11 mouse cellular contexts compared by ENCODE assay signal in genomic region chr6:58903171-58903570, GRCm38 (mm10). TPM values are rescaled to one million over a fixed set of nuclear protein-coding genes. Genes with fewer than 3 reads are reported as not detected.
DNase-seq lines count a peak whose midpoint lies in the region; ATAC-seq and TF ChIP-seq lines count a peak whose summit lies in the region.
"Had no signal": no experiment of that assay in that cellular context is flagged by ENCODE, and none has a peak within 500 bp of the region (broad histone marks: within the 10 kb centered on the region; RNA-seq: fewer than 3 reads in every experiment).

No protein-coding gene starts in this region.

- H3K27ac ChIP-seq in intestine, embryonic 14.5 days (ENCODE audit: low read depth) = no peak overlapping the region
- no peak overlapping the region for H3K27ac ChIP-seq in intestine, postnatal 0 days (ENCODE audit: low read depth, low read length)
- peak overlapping the region; percentile 58 for H3K27ac ChIP-seq in hindbrain, embryonic 12.5 days
- H3K27ac ChIP-seq in midbrain, embryonic 11.5 days (ENCODE audit: low read depth, low read length) = no peak overlapping the region
- H3K27ac ChIP-seq: embryonic facial prominence, embryonic 13.5 days; limb, embryonic 15.5 days had no signal

- no peak for DNase-seq in intestine, embryonic 14.5 days (ENCODE audit: low spot score)
- DNase-seq in cerebellum, postnatal 10 days = peak; percentile 74 to 77
- DNase-seq in midbrain, embryonic 11.5 days (ENCODE audit: low spot score, missing footprints) = peak; percentile 88
- DNase-seq in testis, postnatal 14 days (ENCODE audit: low spot score) = no peak
- no peak for DNase-seq in testis, postnatal 10 days (ENCODE audit: low spot score)
- no peak for DNase-seq in ovary, postnatal 10 days (ENCODE audit: low spot score)

- no peak overlapping the region for H3K4me3 ChIP-seq in intestine, embryonic 14.5 days (ENCODE audit: low read depth, low read length)
- no peak overlapping the region for H3K4me3 ChIP-seq in intestine, postnatal 0 days (ENCODE audit: low read depth, low read length)
- H3K4me3 ChIP-seq in hindbrain, embryonic 12.5 days = no peak overlapping the region
- no peak overlapping the region for H3K4me3 ChIP-seq in midbrain, embryonic 11.5 days (ENCODE audit: low read depth, low read length)
- H3K4me3 ChIP-seq: embryonic facial prominence, embryonic 13.5 days; limb, embryonic 15.5 days had no signal

- TF ChIP-seq CTCF in intestine, postnatal 0 days (IDR thresholded peaks at IDR 0.05; ENCODE audit: low read depth) = no peak

- no peak overlapping the region for H3K9ac ChIP-seq in intestine, embryonic 14.5 days (ENCODE audit: low read length)
- H3K9ac ChIP-seq in intestine, postnatal 0 days (ENCODE audit: low read depth, low read length) = no peak overlapping the region
- no peak overlapping the region for H3K9ac ChIP-seq in hindbrain, embryonic 12.5 days
- H3K9ac ChIP-seq in midbrain, embryonic 11.5 days (ENCODE audit: low read length) = no peak overlapping the region
- H3K9ac ChIP-seq: embryonic facial prominence, embryonic 13.5 days; limb, embryonic 15.5 days had no signal

- peaks cover 20% of the 10 kb centered on the region for H3K9me3 ChIP-seq in intestine, embryonic 14.5 days (ENCODE audit: control insufficient read depth, low read length)
- no peaks in the 10 kb centered on the region for H3K9me3 ChIP-seq in intestine, postnatal 0 days (ENCODE audit: control insufficient read depth)
- H3K9me3 ChIP-seq in hindbrain, embryonic 12.5 days (replicated peaks) = peaks cover 14% of the 10 kb centered on the region
- 0 out of 2 replicates have a peak, but pooled peaks cover 4% of the 10 kb centered on the region for H3K9me3 ChIP-seq in midbrain, embryonic 11.5 days (ENCODE audit: control insufficient read depth, low read length)

- no peaks in the 10 kb centered on the region for H3K27me3 ChIP-seq in intestine, embryonic 14.5 days (replicated peaks; ENCODE audit: control insufficient read depth, insufficient read depth, low read length)
- H3K27me3 ChIP-seq in intestine, postnatal 0 days (replicated peaks; ENCODE audit: control insufficient read depth, insufficient read depth, low read length) = no peaks in the 10 kb centered on the region
- no peaks in the 10 kb centered on the region for H3K27me3 ChIP-seq in hindbrain, embryonic 12.5 days
- no peaks in the 10 kb centered on the region for H3K27me3 ChIP-seq in midbrain, embryonic 11.5 days (ENCODE audit: control insufficient read depth, insufficient read depth, low read length)
- H3K27me3 ChIP-seq: CH12.LX; limb, embryonic 15.5 days had no signal

- no peaks in the 10 kb centered on the region for H3K4me1 ChIP-seq in intestine, embryonic 14.5 days (replicated peaks; ENCODE audit: control insufficient read depth, insufficient read depth, low read length)
- H3K4me1 ChIP-seq in intestine, postnatal 0 days (replicated peaks; ENCODE audit: control insufficient read depth, insufficient read depth, low read length) = no peaks in the 10 kb centered on the region
- peaks cover 4% of the 10 kb centered on the region; the same call in 1 of the 2 replicates for H3K4me1 ChIP-seq in hindbrain, embryonic 12.5 days
- H3K4me1 ChIP-seq in midbrain, embryonic 11.5 days (ENCODE audit: control insufficient read depth, insufficient read depth, low read length) = no peaks in the 10 kb centered on the region
- H3K4me1 ChIP-seq: embryonic facial prominence, embryonic 13.5 days had no signal

- H3K36me3 ChIP-seq in intestine, embryonic 14.5 days (ENCODE audit: control insufficient read depth, insufficient read depth, low read length) = no peaks in the 10 kb centered on the region
- H3K36me3 ChIP-seq in intestine, postnatal 0 days (ENCODE audit: control insufficient read depth, insufficient read depth) = peaks cover 10% of the 10 kb centered on the region
- H3K36me3 ChIP-seq in hindbrain, embryonic 12.5 days = peaks cover 2% of the 10 kb centered on the region; the same call in 1 of the 2 replicates
- H3K36me3 ChIP-seq in midbrain, embryonic 11.5 days (ENCODE audit: control insufficient read depth, insufficient read depth, low read length) = 0 out of 2 replicates have a peak, but pooled peaks cover 2% of the 10 kb centered on the region

- H3K4me2 ChIP-seq in intestine, embryonic 14.5 days (ENCODE audit: low read length) = peak overlapping the region; percentile 9; the same call in 1 of the 2 replicates
- no peak overlapping the region for H3K4me2 ChIP-seq in intestine, postnatal 0 days (replicated peaks; ENCODE audit: low read depth)
- H3K4me2 ChIP-seq in hindbrain, embryonic 12.5 days (replicated peaks) = 0 out of 2 replicates have a peak overlapping the region, but pooled peaks have one; percentile 19
- no peak overlapping the region for H3K4me2 ChIP-seq in midbrain, embryonic 11.5 days
- H3K4me2 ChIP-seq: embryonic facial prominence, embryonic 13.5 days; limb, embryonic 15.5 days had no signal

- peak; percentile 50; the same call in 1 of the 2 replicates for ATAC-seq in intestine, embryonic 14.5 days (replicated peaks; ENCODE audit: low FRiP score, low TSS enrichment, low read depth)
- no peak for ATAC-seq in intestine, postnatal 0 days
- peak; percentile 92 for ATAC-seq in hindbrain, embryonic 12.5 days (ENCODE audit: low FRiP score)
- peak; percentile 85 for ATAC-seq in midbrain, embryonic 11.5 days (ENCODE audit: low FRiP score)

- 32% methylated on average over 8 of the region's 8 CpGs for WGBS in intestine, embryonic 14.5 days
- WGBS in intestine, postnatal 0 days = 50% methylated on average over 8 of the region's 8 CpGs
- WGBS in hindbrain, embryonic 12.5 days = 27% methylated on average over 8 of the region's 8 CpGs
- WGBS in midbrain, embryonic 11.5 days = 45% methylated on average over 8 of the region's 8 CpGs

RNA-seq across cellular contexts. Expression of gene Nap1l5, which starts 3.7 kb away (rescaled TPM):
- polyA plus RNA-seq in intestine, embryonic 14.5 days (2014; fragmentation: Nextera tagmentation; extraction: Ambion mirVana) = 11.2 and 11.5 TPM in 2 replicates
- 9.8 and 10.7 TPM in 2 replicates for polyA plus RNA-seq in intestine, postnatal 0 days (2015; fragmentation: Nextera tagmentation; extraction: Ambion mirVana)
- 69.8 and 81.1 TPM in 2 replicates for polyA plus RNA-seq in hindbrain, embryonic 12.5 days (2016; fragmentation: Nextera tagmentation; extraction: Ambion mirVana)
- 41.7 and 42.5 TPM in 2 replicates for polyA plus RNA-seq in midbrain, embryonic 11.5 days (2014; fragmentation: Nextera tagmentation; extraction: Ambion mirVana)

Comparison
In these comparisons a context has a peak if more than half of its experiments do, and no peak if none do; other contexts are left out.
1. H3K4me2 ChIP-seq: peak in intestine, embryonic 14.5 days (single experiment) and hindbrain, embryonic 12.5 days (single experiment); none in intestine, postnatal 0 days (single experiment) and midbrain, embryonic 11.5 days (single experiment).
2. DNase-seq: peak in cerebellum, postnatal 10 days (2 of 2) and midbrain, embryonic 11.5 days (single experiment); none in intestine, embryonic 14.5 days (single experiment), testis, postnatal 14 days (single experiment), testis, postnatal 10 days (single experiment) and ovary, postnatal 10 days (single experiment).